Mouse (Mus musculus) ES-Bruce4 (cell line): ENCODE measurements at regions not wholly inside any gene's neighbourhood (a gene's known extent, or its start where the extent isn't known, plus 50 kb on each side); places are given as distances from the start of the nearest gene placed in this dataset.

ENCODE experiments used
- CTCF ChIP-seq: IDR thresholded peaks from one replicate; pipeline ENCODE4 v1.8.1; 2011; ENCODE audit warnings: low read depth, low read length
- POLR2A ChIP-seq: IDR thresholded peaks from one replicate; pipeline ENCODE4 v1.8.1; 2011; ENCODE audit warnings: low read length; ENCODE audit not compliant: insufficient read depth

- TF ChIP-seq POLR2A (no peak), CTCF (no peak)
These were observed 83.3 kb upstream of the Kcnk2 start for GRCm38 (mm10) chr1:189485336-189485735.
